Mouse (Mus musculus) forebrain, embryonic 13.5 days (tissue): ENCODE results near the gene Cdon. TPM values are rescaled to one million over a fixed set of nuclear protein-coding genes. Genes with fewer than 3 reads are reported as not detected.

Experiments used
- ATAC-seq: fragments of 200-750 bp; cut with Nextera tagmentation; 2 replicates; pipeline ENCODE4 v1.8.0; 2017
- H3K27ac ChIP-seq: fragments of 300-500 bp; sonication (generic); 2 replicates; pipeline ENCODE4 v1.5.1; 2015; ENCODE audit warnings: inconsistent platforms, mild to moderate bottlenecking, moderate library complexity
- H3K27me3 ChIP-seq: fragments of 300-500 bp; sonication (generic); 2 replicates; pipeline ENCODE4 v1.6.1; 2015; ENCODE audit warnings: mild to moderate bottlenecking, inconsistent platforms
- H3K36me3 ChIP-seq: fragments of 300-500 bp; sonication (generic); 2 replicates; pipeline ENCODE4 v1.6.1; 2015; ENCODE audit warnings: mild to moderate bottlenecking, inconsistent platforms; ENCODE audit not compliant: poor library complexity, severe bottlenecking
- H3K4me1 ChIP-seq: fragments of 300-500 bp; sonication (generic); 2 replicates; pipeline ENCODE4 v1.6.1; 2015; ENCODE audit warnings: inconsistent platforms
- H3K4me2 ChIP-seq: fragments of 300-500 bp; sonication (generic); 2 replicates; pipeline ENCODE4 v1.6.1; 2015; ENCODE audit warnings: inconsistent platforms, mild to moderate bottlenecking, moderate library complexity
- H3K4me3 ChIP-seq: fragments of 300-500 bp; sonication (generic); 2 replicates; pipeline ENCODE4 v1.5.1; 2015; ENCODE audit warnings: mild to moderate bottlenecking, inconsistent platforms
- H3K9ac ChIP-seq: fragments of 300-500 bp; sonication (generic); 2 replicates; pipeline ENCODE4 v1.6.1; 2015; ENCODE audit warnings: mild to moderate bottlenecking, inconsistent platforms
- H3K9me3 ChIP-seq: fragments of 300-500 bp; sonication (generic); replicated peaks from 2 replicates; pipeline ENCODE4 v1.6.1; 2016; ENCODE audit warnings: inconsistent platforms
- WGBS: fragments of 180-500 bp; shearing (Covaris S2); methylation state at CpG from one replicate; pipeline ENCODE4 v1.1.7; 2015; 5-methylcytosine and 5-hydroxymethylcytosine counted together
- polyA plus RNA-seq: library from polyadenylated mRNA; unstranded; fragments of >200 nt; fragmentation: Nextera tagmentation; extraction: Ambion mirVana; gene quantifications from 2 replicates; pipeline ENCODE4 v1.2.1, GENCODE M21; 2015

Gene Cdon
- polyA plus RNA-seq, 1 experiment from 2014 or later, result 22.1 TPM

GRCm38 (mm10) chr9:35438286-35439061 lies 17.5 kb downstream of the Cdon start:
- no peaks in the 10 kb centered on the region for H3K27me3 ChIP-seq
- no peak overlapping the region for H3K4me3 ChIP-seq
- ATAC-seq, result no peak
- no peak overlapping the region for H3K4me2 ChIP-seq
- H3K9ac ChIP-seq, result no peak overlapping the region; the same call in 1 of the 2 replicates
- H3K9me3 ChIP-seq, result no peaks in the 10 kb centered on the region
- 79% methylated on average over 8 of the region's 8 CpGs for WGBS
- H3K4me1 ChIP-seq, result peaks cover 71% of the 10 kb centered on the region
- peak overlapping the region; percentile 6; the same call in 1 of the 2 replicates for H3K27ac ChIP-seq
- no peaks in the 10 kb centered on the region for H3K36me3 ChIP-seq

- Histone ChIP-seq H3K4me1 (peaks cover 71% of the 10 kb centered on the region), H3K9ac (no peak overlapping the region), H3K9me3 (no peaks in the 10 kb centered on the region), H3K27me3 (no peaks in the 10 kb centered on the region), H3K27ac (peak overlapping the region; percentile 6; the same call in 1 of the 2 replicates), H3K36me3 (no peaks in the 10 kb centered on the region), H3K4me2 (no peak overlapping the region), H3K4me3 (no peak overlapping the region)
- ATAC-seq, result no peak
- 63% methylated on average over 6 of the region's 6 CpGs for WGBS
Observed at GRCm38 (mm10) chr9:35439062-35439442, 18.1 kb downstream of the Cdon start.

GRCm38 (mm10) chr9:35439754-35440153 lies 18.8 kb downstream of the Cdon start:
- H3K36me3 ChIP-seq, result 0 out of 2 replicates have a peak, but pooled peaks cover 5% of the 10 kb centered on the region
- H3K4me1 ChIP-seq, result peaks cover 71% of the 10 kb centered on the region
- no peak overlapping the region for H3K27ac ChIP-seq
- H3K27me3 ChIP-seq, result no peaks in the 10 kb centered on the region
- H3K9me3 ChIP-seq, result no peaks in the 10 kb centered on the region
- ATAC-seq, result no peak
- H3K9ac ChIP-seq, result no peak overlapping the region
- H3K4me2 ChIP-seq, result no peak overlapping the region
- H3K4me3 ChIP-seq, result no peak overlapping the region

GRCm38 (mm10) chr9:35442476-35442875 lies 21.5 kb downstream of the Cdon start:
- no peak overlapping the region for H3K4me3 ChIP-seq
- H3K9ac ChIP-seq, result no peak overlapping the region
- H3K4me2 ChIP-seq, result no peak overlapping the region
- ATAC-seq, result peak; percentile 63; the same call in 1 of the 2 replicates
- no peak overlapping the region for H3K27ac ChIP-seq
- H3K27me3 ChIP-seq, result no peaks in the 10 kb centered on the region
- 6% methylated on average over 5 of the region's 5 CpGs for WGBS
- H3K36me3 ChIP-seq, result 0 out of 2 replicates have a peak, but pooled peaks cover 13% of the 10 kb centered on the region
- H3K9me3 ChIP-seq, result no peaks in the 10 kb centered on the region
- peaks cover 51% of the 10 kb centered on the region for H3K4me1 ChIP-seq

- 39% methylated on average over 13 of the region's 13 CpGs for WGBS
- H3K4me1 ChIP-seq, result peaks cover 39% of the 10 kb centered on the region
- no peaks in the 10 kb centered on the region for H3K27me3 ChIP-seq
- no peak overlapping the region for H3K9ac ChIP-seq
- H3K4me2 ChIP-seq, result no peak overlapping the region
- 0 out of 2 replicates have a peak, but pooled peaks cover 13% of the 10 kb centered on the region for H3K36me3 ChIP-seq
- no peaks in the 10 kb centered on the region for H3K9me3 ChIP-seq
- peak overlapping the region; percentile 57 for H3K27ac ChIP-seq
- peak; percentile 34; the same call in 1 of the 2 replicates for ATAC-seq
- H3K4me3 ChIP-seq, result no peak overlapping the region
Observed at GRCm38 (mm10) chr9:35443618-35444511, 22.9 kb downstream of the Cdon start.

GRCm38 (mm10) chr9:35444512-35444886 lies 23.6 kb downstream of the Cdon start:
- no peaks in the 10 kb centered on the region for H3K9me3 ChIP-seq
- 57% methylated on average over 8 of the region's 8 CpGs for WGBS
- no peak for ATAC-seq
- H3K27ac ChIP-seq, result peak overlapping the region; percentile 57
- H3K9ac ChIP-seq, result no peak overlapping the region
- no peak overlapping the region for H3K4me3 ChIP-seq
- no peak overlapping the region for H3K4me2 ChIP-seq
- peaks cover 36% of the 10 kb centered on the region for H3K4me1 ChIP-seq
- no peaks in the 10 kb centered on the region for H3K27me3 ChIP-seq
- H3K36me3 ChIP-seq, result 0 out of 2 replicates have a peak, but pooled peaks cover 13% of the 10 kb centered on the region

GRCm38 (mm10) chr9:35446916-35447315 lies 26.0 kb downstream of the Cdon start:
- Histone ChIP-seq H3K36me3 (peaks cover 17% of the 10 kb centered on the region), H3K4me1 (peaks cover 31% of the 10 kb centered on the region), H3K9ac (no peak overlapping the region), H3K27ac (no peak overlapping the region), H3K4me2 (no peak overlapping the region), H3K27me3 (no peaks in the 10 kb centered on the region), H3K9me3 (no peaks in the 10 kb centered on the region), H3K4me3 (no peak overlapping the region)
- WGBS, result 65% methylated on average over 4 of the region's 4 CpGs
- no peak for ATAC-seq

DNA sequence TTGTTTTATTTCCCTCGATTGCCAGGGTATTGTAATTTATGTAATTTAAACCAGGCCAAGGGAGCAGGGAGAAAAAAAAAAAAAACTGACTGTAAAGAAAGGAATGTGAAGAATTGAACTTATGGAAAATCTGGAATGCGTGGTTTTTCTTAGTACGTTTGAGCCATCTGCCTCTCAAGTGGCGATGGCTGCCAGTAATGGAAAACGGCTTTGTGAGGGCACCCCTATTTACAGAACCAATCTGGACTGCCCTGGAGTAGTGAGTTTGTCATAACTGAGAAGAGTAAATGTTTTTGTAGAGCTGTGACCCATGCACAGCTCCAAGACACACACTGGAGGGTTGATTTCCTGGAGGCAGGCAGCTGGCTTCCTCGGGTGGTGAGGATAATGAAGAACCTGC lies 32.4 kb downstream of the Cdon start:
- H3K27ac ChIP-seq, result no peak overlapping the region
- WGBS, result 66% methylated on average over 6 of the region's 6 CpGs

GRCm38 (mm10) chr9:35459594-35459993 lies 38.7 kb downstream of the Cdon start:
- Histone ChIP-seq H3K4me2 (no peak overlapping the region), H3K4me3 (no peak overlapping the region), H3K9ac (no peak overlapping the region), H3K36me3 (peaks cover 81% of the 10 kb centered on the region), H3K27me3 (no peaks in the 10 kb centered on the region), H3K27ac (no peak overlapping the region), H3K9me3 (no peaks in the 10 kb centered on the region), H3K4me1 (no peaks in the 10 kb centered on the region)
- WGBS, result 90% methylated on average over 8 of the region's 8 CpGs
- ATAC-seq, result no peak

More for the DNA sequence above, 32.4 kb downstream of the Cdon start:
- Histone ChIP-seq H3K4me2 (no peak overlapping the region), H3K9me3 (no peaks in the 10 kb centered on the region), H3K4me3 (no peak overlapping the region), H3K27me3 (no peaks in the 10 kb centered on the region), H3K9ac (no peak overlapping the region), H3K36me3 (peaks cover 66% of the 10 kb centered on the region), H3K4me1 (no peaks in the 10 kb centered on the region)
- ATAC-seq, result no peak

DNA sequence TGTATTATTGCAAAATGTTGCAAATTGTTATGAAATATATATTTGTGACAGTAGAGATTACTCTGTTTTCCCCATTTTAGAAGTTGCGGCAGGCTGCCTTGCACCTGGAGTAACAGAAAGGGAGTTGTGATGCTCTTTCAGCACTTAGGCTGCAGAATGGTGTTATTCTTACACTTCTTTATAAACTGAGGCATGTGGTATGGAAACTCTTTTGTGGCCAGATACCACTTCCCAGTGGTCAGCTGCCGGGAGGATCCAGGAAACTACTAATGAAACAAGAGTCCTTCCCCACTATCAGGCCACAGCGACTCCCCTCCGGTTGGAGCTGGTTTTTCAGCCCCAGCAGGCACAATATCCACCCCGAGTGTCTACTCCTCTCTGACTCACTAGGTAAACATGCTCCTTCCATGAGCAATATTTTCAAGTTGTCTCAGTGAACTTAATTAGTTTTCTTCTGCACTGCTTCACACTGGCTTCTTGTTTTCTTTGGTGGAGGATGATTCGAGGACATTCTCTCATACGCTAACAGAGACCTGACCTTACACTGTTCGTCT lies 46.4 kb downstream of the Cdon start:
- Histone ChIP-seq H3K36me3 (peaks cover 60% of the 10 kb centered on the region), H3K9me3 (no peaks in the 10 kb centered on the region), H3K4me3 (no peak overlapping the region), H3K9ac (no peak overlapping the region), H3K27ac (no peak overlapping the region), H3K4me1 (0 out of 2 replicates have a peak, but pooled peaks cover 4% of the 10 kb centered on the region), H3K27me3 (no peaks in the 10 kb centered on the region), H3K4me2 (no peak overlapping the region)
- WGBS, result 81% methylated on average over 8 of the region's 8 CpGs
- no peak for ATAC-seq

DNA sequence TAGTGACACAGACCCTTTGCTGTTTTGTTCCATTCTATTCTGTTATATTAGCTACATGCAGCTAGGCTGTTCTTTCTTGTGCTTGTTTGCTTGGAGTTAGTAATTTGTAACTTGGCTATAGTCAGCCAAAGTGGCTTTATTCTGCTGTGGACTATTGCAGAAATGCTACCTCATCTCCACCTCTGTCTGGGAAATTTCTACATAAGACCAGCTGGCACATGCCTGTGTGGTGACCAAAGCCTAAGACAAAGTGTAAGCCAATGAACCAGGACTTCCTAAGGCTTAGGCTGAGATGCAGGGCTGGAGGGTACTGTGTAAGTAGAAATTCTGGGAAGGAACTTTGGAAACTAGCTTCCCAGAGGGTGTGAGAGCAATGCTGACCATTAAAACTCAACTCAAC lies 48.0 kb downstream of the Cdon start:
- Histone ChIP-seq H3K36me3 (peaks cover 61% of the 10 kb centered on the region), H3K9me3 (no peaks in the 10 kb centered on the region), H3K4me2 (no peak overlapping the region), H3K4me1 (0 out of 2 replicates have a peak, but pooled peaks cover 4% of the 10 kb centered on the region), H3K27me3 (no peaks in the 10 kb centered on the region), H3K4me3 (no peak overlapping the region), H3K27ac (no peak overlapping the region), H3K9ac (no peak overlapping the region)
- ATAC-seq, result no peak
